Mouse (Mus musculus) cerebellum, adult 8-10 months (tissue): ENCODE data around the gene Crhr1.

Experiments used
- DNase-seq: peaks from one replicate; pipeline ENCODE4 v3.0.0; 2022

Gene Crhr1

DNA sequence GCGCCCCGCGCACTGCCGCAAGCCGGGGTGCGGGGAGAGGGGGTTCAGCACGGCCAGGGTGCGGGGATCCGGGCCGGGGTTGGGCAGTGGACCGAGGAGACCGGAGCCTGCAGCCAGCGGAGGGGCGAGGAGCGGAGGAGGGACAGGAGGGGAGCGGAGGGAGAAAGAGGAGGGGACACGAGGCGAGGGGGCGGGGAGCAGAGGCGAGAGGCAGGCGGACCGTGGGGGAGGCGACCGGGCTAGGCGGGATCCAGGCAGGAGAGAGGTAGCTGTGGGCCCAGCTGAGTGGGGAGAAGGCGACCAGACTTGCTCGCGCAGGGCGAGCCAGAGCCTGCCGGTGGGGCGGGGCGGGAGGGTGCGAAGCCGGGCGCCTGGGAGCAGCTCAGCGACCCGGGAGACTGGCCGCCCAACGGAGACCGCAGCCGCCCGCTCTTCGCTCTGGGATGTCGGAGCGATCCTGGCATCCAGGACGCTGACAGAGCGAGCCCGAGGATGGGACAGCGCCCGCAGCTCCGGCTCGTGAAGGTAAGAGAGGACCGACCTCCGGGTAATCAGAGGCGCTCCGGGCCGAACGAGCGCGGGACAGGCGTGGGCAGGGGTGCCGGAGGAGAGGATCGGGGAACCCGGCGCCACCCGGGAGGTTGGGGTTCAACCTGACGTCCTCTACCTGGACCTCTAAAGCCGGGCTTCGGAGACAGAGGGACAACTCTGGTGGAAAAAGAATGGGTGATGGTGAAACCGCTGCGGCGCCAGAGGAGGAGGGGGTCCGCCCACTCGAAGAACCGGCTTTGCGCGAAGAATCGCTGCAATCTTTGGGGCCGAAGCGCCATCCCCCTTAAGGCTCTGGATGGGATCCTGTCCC, at the start of gene Crhr1:
Gene Crhr1 (plus strand): TSS at position 276 of the 862 bp plus-strand sequence.
- peak; percentile 86 for DNase-seq

DNA sequence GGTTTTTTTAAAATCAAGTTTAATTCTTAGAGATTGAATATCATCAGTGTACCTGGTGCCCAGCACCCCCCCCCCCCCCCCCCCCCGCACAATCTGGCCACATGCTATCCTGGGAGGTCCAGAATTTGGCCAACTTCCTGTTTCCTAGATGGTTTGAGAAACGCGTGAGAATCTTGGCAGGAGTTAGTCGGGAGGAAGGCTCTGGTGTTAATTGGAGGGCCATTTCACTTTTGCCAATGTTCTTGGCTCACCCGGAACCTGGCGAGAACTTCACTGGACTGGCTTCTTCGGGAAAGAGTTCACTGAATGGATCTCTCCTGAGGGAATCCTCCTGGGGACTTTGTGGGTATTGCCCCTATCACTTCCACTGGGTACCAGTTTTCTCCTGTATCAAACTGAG, 49.4 kb upstream of the Crhr1 start:
- DNase-seq = no peak

DNA sequence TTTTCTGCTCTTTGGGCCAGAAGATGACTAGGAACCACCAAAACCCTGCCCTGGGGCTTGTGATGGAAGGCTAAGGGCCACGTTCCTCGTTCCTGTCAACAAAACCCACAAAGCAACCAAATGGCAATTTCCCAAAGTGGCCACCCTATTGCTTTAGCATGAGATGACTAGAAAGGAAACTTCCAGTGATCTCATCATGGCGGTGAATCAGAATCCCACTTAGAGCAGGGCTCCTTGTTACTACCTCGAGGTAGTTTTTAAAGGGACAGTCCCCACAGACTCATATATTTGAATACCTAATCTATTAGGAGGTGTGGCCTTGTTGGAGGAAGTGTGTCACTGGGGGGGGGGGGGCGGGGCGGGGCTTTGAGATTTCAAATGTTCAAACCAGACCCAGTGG, 48.9 kb upstream of the Crhr1 start:
- DNase-seq = no peak

DNA sequence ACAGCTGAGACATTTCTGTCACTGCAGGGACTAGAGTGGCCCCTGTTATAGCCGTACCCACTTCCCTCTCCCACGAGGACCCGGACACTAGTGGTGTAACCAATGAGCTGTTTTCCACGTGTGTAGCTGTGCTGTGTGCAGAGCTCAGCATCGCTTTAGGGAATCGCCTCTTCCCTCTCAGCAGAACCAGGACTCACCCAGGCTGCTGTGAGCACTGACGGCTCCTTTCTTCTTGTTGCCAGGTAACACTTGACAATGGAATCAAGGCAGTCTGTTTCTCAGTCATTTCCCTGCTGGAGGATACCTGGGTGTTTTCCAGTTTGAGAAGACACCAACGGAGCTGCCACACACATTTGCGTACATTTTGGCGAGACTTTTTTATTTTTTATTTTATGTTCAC, 44.1 kb upstream of the Crhr1 start:
- no peak for DNase-seq

DNA sequence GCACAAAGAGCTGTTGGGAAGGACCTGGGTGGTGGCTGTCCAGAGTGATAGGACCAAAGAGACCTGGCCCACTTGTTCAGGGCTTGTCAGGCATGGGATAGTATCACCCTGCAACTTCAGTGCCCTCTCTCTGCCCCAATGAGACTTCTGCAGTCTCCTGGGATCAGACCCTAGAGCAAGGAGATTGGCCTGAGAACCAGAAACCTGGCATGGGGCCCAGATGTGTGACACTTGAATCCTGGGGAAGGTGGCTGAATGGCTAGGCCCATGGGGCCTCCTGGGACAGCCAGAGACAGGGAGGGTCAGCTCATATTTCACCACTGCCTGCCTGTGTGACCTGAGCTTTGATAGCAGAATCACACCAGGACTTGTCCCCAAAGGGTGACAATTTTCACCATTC, 41.9 kb upstream of the Crhr1 start:
- DNase-seq = no peak

DNA sequence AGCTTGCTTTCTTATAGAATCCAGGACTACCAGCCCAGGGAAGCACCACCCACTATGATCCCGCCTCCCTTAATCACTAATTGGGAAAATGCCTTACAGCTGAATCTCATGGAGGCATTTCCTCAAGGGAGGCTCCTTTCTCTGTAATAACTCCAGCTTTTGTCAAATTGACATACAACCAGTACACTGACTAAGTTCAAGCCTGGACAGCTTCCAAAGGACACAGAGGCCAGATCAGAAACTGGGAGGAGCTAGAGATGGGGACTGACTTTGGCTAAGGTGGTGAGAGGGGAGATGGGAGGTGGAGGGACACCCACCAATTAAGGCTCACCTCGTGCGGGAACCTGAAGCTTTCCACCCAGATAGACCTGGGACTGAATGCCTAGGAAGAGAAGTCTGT, 37.5 kb upstream of the Crhr1 start:
- DNase-seq = no peak

DNA sequence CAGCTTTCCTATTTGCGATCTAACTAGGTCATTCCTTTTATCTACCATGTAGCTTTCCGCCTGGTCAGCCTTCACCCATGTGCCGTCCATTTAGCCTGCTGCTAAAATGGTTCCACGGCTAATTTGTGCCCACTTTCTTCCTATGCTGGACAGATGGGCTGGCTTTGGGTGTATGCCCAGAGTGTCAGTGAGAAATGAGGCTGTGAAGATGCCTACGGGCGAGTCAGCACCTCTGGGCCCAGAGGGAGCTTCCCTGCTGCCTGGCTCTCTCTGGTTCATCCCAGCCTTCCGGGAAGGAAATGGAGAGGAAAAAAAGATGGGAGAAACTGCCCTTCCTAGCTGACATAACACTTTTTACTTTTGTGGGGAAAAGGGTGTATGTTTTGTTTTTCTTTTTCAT, 36.1 kb upstream of the Crhr1 start:
- no peak for DNase-seq

DNA sequence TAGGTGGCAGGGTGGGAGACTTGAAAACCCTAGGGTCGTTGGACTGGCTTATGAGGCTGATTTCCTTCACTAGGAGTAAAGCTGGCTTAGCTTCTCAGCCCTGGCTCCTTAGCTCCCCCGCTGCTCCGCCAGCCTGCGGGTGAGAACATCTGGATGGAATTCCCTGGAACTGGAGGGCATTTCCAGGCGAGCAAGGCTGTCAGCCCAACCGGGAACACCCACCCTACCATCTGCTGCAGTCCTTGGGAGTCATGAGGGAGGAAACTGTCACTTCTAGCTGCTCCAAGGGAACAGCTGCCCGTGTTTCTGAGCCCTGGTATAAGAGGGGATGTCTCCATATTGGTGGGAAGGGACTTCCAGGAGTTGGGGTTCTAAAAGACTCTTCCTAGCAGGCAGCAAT, 33.1 kb upstream of the Crhr1 start:
- no peak for DNase-seq

DNA sequence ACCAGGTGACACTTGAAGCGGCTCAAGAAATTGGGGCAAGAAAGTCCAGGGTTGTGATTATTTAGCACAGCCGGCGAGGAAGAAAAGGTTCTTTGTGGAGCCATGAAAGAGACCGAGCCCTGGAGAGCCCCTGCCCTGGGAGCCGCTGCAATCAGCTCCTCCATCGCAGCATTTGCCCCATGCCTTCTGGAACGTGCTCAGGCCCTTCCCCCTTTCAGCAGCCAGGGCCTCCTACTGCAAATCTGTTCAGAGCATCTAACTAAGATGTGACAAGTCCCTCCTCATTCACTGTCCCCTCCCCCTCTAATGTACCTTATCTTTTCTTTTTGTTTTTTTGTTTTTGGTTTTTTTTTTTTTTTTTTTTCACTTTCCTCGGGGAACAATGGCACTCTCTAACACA, 30.0 kb upstream of the Crhr1 start:
- no peak for DNase-seq

DNA sequence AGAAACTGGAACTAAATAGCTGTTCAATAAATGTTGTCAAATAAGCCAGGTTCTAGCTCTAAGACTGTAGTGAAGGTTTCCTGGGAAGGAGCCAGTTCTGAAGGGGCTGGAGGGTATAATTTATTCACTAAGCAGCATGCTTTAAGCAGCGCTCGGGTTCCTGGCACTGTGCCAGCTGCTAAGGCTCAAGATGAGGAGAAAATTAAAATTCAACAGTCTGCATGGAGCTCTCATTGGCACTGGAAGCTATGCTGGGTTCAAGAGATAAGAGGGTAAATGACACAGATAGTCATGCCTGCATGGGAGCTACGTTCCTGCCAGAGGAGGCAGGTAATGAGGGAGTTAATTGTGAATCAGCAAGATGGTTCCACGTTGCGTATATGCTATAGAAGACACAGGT, 26.3 kb upstream of the Crhr1 start:
- DNase-seq = no peak

DNA sequence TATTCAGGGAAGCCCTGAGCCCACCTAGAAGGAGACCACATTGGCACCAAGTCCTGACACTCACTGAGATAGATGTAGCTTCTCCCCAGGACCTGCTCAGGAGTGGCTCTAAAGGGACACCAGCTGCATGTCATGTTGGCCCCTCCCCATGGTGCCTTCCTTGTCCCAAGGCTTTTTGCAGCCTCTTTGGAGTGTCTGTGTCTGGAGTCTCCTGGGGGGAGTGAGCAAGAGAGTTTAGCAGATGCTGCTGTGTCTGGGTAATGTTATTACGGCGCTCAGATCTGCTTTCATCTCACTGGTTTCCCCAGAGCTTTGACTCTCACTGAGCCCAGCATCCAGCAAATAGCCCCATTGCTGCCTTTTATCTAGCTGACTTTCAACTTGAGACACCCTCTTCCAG, 25.7 kb upstream of the Crhr1 start:
- DNase-seq = no peak

DNA sequence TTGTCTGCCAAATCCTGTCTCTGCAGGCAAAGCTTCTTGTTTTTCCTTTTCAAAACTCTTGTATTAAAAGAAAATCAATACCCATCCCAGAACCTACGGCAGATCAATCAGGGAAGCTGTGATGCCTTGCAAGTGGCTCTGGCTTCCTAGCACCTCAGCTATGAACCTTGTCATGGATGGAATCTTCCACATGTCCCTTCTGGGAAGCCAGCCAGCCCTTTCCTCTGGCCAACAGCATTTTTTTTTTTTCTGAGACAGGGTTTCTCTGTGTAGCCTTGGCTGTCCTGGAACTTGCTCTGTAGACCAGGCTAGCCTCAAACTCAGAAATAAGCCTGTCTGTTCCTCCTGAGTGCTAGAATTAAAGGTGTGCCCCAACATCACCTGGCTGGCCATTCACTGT, 22.3 kb upstream of the Crhr1 start:
- peak; percentile 56 for DNase-seq

DNA sequence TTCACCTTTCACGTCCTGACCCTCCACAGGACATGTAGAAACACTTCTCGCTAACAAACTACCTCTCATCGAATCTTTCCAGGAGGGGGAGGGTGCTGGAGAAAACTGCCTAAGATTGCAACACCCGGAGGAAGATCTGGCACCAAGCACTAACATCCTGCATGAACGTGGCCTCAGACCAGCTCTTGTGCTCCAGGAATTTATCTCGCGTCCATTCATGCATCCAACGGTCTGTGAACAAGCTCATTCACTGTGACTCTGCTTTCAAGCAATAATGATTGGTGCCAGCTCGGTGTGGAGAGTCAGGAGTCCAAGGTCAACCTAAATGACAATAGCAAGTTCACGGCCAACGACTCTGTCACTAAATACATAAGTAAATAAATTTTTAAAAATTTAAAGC, 20.8 kb upstream of the Crhr1 start:
- no peak for DNase-seq

DNA sequence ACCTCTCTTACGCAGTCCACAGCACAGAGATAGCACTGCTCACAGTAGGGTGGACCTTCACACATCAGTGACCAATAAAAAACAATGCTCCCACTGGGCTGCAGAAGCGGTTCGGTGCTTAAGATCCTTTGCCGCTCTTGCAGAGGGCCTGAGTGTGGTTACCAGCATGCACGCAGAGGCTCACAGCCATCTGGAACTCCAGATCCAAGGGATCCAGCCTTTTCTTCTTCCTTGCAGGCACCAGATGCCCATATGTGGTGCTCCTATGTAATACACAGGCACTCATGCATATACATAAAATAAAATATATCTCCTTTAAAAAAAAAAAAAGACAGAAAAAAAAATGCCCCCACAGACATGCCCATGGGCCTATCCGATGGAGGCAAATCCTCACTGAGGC, 19.0 kb upstream of the Crhr1 start:
- no peak for DNase-seq

DNA sequence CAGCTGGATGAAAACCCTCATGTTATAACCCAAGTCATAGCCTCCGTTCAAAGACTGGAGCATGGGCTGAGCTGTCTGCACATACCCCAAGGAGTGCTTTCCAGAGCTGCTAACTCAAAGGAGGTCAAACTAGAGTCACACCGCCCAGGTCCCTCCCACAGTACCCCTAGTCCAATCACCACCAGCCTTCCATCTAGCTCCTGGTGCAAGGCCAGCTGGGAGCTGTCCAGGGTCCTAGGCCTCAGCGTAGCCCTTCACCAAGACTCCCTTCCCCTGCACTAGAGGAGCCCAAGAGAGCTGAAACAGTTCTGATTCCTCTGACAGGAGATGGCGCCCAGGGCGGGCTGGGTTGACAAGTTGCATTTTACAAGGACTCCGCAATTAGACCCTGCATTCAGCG, 18.0 kb upstream of the Crhr1 start:
- no peak for DNase-seq

DNA sequence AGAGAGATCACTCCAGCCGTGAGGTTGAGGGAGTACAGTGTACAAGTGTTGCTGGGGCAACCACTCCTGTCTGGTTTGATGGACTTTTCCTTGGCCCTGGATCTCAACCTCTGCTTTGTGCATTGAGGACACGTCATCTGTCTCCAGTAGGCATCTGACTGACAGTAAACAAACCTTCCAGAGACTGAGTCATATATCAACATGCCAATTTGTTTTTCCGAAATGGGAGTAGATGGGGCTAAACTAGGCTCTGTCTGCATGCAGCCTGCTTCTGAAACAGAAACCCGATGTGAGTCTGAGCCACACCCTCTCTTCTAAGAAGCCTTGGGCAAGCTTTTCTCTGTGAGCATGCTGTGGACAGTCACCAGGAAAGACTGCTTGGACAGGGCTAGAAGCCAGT, 14.3 kb upstream of the Crhr1 start:
- no peak for DNase-seq

DNA sequence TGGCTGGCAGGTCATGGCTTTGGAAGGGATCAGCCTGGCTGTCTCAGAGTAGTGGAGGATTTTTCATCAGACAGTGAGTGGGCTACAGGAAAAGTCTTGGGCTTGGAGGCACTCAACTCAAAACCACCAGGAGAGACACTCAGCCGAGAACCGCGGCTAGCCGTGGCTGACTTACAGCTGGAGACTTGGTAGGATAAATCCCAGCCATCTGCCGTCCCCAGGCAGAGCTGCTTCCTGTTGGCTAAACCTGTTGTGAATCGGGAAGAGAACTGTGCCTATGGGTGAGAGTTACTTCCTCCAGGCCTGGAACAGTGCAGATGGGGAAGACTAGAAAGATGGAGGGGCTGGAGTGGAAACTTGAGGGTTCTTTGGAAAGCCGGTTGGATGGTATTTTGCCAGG, 9.7 kb upstream of the Crhr1 start:
- no peak for DNase-seq

DNA sequence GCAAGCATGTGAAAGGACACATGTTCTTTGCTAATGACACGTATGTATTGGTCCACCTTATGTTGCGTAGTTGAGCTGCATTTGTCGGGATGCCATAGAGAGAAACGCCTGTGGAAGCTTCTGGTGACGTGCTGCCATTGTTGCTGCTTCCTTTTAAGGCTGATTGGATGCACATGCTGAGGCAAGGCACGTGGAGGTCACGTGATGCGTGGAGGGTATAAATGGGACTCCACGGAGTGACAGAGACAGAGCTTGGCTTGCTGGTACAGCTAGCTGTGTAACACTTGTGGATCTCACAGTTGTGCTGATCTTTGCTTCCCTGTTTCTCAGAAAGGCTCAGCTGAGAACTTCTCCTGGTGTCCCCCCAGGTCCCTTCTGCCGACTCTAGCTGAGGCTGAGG, 9.2 kb upstream of the Crhr1 start:
- no peak for DNase-seq

DNA sequence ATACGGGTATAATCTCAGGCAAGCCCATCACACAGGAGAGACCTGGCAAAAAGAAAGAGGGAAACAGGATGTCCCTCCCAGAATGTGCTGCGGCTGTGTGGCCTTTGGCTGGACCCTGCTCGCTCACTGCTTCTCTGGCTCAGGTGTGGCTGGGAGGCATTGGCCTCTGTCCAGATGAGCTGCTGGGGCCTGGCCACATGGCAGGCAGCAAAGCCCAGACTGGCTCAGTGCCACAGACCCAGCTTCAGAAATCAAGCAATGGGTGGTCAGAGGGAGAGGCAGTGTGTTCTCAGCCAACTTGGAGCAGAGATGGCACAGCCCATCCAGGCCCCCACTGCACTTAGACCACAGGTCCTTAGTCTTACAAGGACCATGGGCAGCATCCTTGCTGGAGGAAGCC, 8.1 kb upstream of the Crhr1 start:
- peak; percentile 85 for DNase-seq

DNA sequence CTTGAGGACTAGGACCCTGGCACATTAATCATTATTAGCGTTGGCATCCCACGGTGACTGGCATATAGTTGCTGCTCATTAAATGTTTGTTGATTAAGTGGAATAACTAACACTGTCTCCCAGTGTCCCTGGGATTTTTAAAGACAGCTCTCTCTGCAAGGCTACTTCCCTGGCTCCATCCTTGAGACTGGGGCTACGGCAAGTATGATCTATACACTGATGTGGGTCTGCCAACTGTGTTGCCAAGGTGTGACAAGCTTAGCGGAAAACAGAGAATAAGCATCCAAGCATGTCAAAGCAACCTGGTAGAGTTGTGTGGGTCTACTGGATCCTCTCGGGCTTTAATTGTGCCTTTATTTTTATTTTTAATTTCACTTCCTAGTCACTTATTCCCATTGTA, 3.2 kb upstream of the Crhr1 start:
- peak; percentile 20 for DNase-seq

DNA sequence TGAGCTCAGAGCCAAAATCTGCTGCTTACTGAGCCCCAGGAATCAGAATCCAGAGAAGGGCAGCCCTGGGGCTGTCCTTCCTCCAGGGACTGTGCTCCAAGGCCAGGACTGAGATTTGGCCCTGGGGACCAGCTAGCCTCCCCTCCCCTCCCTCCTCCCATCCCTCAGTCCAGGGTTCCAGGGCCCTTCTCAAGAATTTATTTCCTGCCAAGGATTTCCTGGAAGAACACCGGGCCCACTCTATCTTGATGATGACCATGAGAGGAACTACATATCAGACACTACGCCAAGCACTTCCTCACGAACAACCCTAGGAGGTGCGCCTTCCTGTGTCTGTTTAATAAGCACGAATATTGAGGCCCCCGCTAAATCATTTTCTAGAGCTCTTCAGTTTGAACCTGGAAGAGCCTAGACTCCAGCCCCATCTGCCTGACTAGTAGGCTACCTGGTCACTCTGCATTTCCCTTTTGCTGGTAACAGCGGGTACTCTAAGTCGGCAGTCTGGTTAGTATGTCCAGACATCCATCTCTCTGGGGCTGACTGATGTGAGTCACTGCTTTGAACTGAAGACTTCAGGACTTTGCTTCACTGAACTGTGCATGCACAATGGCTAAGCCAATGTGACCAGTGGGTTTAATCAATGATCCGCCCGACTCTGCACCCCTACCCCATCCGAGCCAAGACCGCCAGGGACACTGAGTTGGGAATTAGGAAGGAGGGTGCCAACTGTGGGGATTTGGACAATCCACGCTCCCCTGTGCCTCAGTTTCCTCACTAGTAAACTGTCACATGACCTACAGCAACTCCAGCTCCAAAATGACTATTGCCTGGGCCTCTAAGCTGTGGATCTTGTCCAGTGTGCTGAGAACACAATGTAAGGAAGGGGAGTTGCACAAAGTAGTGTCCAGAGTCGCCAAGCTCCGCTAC, 1.7 kb upstream of the Crhr1 start:
- peak; percentile 43 for DNase-seq

DNA sequence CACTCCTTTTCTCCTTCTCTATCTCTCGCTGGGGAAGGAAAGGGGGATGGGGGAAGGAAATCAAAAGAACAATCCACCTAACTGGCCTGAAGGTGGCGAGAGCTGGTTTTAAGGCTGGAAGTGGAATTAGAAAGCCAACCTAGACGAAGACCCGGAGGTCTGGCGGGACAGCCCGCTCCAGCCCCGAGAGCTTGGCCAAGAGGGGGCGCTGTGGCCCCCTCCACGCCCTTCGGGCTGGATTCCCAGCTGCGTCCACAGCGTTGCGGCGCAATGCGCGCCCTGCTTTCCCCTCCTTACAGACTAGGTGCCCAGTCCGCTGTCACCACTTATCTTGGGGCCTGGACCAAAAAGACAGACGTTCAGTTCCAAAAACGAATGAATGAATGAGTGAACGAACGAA, 899 bp upstream of the Crhr1 start:
- DNase-seq = peak; percentile 91

DNA sequence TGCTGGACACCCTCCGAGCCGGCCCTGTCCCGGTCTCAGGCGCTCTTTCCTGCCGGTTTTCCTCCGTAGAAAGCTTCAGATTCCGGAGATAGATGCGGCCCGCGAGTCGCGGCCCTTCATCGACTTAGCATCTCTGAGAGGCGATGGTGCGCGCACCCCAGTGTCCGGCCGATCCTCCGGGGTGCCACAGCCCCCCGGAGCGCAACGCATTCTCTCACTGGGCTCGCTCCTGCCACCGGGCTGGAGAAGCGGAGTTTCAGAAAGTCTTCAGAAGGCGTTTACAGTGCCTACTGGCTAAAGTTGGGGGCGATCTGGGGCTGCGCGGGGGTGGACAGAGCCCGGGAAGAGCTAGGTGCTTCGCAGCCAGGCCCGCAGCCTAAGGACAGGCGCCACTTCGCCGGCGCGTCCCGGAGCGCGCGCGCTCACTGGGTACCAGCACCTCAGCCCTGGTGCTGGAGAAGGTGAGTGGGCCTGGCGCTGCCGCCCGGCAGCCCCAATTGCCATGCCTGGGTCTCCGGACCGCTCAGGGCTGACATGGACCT, 858 bp downstream of the Crhr1 start:
- DNase-seq = peak; percentile 58

DNA sequence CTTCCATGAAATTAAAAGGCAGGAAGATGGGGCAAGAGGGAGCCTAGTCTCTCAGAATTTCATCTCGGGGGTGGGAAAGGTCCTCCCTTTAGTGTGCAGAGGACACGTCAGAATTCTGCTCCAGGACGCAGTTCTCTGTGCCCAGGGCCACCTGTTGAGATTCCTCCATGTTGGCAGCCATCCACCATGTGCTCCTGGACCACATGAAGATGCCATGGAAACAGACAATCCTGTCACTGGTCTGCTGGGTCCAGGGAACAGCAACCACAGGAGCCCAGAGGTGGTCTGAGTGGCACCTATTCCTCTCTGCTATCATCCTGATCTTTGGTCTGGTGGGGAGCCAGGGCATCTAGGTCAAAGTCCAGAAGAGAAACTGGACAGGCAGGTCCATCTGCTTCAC, 6.3 kb downstream of the Crhr1 start:
- DNase-seq = no peak
